Mouse (Mus musculus): ENCODE results near the gene Tmem214.

DNA sequence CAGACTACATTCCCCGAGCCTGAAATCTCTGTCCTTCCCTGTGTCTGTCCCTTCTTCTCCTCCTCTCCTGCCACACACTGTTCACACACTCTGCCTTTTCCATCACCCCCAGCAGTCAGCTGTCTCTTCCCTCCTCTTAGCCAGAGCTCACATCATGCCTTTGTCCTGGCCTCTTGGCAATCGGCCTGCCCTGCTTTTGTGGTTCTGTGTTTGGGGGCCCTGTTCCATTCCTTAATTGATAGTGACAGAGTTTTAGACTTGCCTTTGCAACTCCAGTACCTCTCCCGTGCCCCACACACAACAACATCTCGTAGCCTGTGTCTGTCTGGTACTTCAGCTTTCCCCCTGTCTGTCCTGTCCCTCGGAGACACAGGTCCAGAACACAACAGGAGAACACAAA is 44.3 kb downstream of the Tmem214 start:
- no peak for TF ChIP-seq POLR2A (IDR thresholded peaks at IDR 0.05; ENCODE audit: control insufficient read depth, extremely low read depth, insufficient read depth, low read length, poor library complexity)
- no peak for TF ChIP-seq CTCF (IDR thresholded peaks at IDR 0.05; ENCODE audit: borderline replicate concordance, control insufficient read depth, extremely low read depth, insufficient read depth, low read length, poor library complexity)
